Mouse (Mus musculus) lung, adult 2 months (tissue): Measurements from ENCODE around the gene Map3k7. TPM values are rescaled to one million over a fixed set of nuclear protein-coding genes. Genes with fewer than 3 reads are reported as not detected.

Experiments used
- DNase-seq: peaks from one replicate; pipeline ENCODE4 v3.0.0; 2022
- H3K4me1 ChIP-seq: fragments of 200-500 bp; 2 replicates; pipeline ENCODE4 v1.6.1; 2011; ENCODE audit warnings: low read length; ENCODE audit not compliant: control insufficient read depth, insufficient read depth
- H3K4me3 ChIP-seq: fragments of 200-500 bp; replicated peaks from 2 replicates; pipeline ENCODE3; 2011; ENCODE audit warnings: low read depth, mild to moderate bottlenecking, control low read depth, low read length; ENCODE audit errors: extremely low read depth
- CTCF ChIP-seq: fragments of 200-500 bp; IDR thresholded peaks from 2 replicates; pipeline ENCODE4 v1.5.1; 2011; ENCODE audit warnings: mild to moderate bottlenecking, low read length, control low read depth; ENCODE audit not compliant: insufficient read depth
- POLR2A ChIP-seq: fragments of 200-500 bp; IDR thresholded peaks from 2 replicates; pipeline ENCODE4 v1.6.1; 2011; ENCODE audit warnings: low read depth, mild to moderate bottlenecking, control low read depth, low read length, borderline replicate concordance; ENCODE audit errors: extremely low read depth
- WGBS: fragments of 180-500 bp; shearing (Covaris S2); methylation state at CpG from one replicate; pipeline ENCODE4 v1.1.7; 2018; 5-methylcytosine and 5-hydroxymethylcytosine counted together
- polyA plus RNA-seq: library from polyadenylated mRNA; depleted of rRNA; stranded (reverse); fragments of >200 nt; gene quantifications from 2 replicates; pipeline ENCODE4 v1.2.3, GENCODE M21; 2012

Gene Map3k7
- polyA plus RNA-seq, 1 experiment: 44.3 TPM

DNA sequence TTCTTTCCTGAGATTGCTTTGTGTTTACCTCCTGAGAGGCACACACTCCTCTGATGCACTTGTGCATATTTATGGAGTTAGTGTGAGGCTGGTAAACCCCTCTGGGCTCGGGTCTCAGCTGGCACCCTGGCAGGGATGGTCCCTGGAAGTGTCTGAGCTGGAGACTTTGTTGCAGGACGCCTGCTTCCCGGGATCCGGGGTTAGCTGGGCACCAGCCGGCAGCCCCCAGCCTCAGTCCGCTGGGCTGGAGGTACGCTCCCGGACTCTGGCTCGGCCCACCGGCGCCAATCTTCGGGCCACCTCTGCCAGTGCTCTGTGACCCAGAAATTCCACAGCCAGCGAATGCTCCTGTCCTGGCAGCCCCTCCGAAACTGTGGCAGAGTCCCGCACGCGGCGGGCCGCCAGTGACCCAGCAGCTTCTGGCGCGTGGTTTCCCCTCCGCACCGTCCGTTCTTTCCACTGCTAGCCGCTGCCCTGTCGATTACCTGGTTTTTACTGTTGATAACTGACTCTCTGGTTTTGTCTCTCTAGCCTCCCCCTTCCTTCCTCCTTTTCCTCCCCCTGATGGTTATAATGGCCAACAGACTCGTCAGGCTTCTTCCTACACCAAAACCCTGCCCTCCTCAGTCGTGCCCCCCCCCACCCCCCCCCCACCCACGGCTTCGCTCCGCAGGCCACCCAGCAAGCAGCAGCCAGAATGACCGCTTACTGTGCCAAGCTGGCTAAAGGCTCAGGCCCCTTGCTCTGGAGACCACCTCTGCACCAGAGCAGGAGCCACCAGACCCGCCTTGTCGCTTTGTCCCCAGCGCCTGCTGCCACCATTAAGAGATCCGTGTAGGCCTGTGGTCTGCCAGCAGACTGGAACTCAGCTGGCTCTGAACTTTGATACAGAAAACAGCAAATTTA, 26.3 kb upstream of the Map3k7 start:
- WGBS: 3% methylated on average over 36 of the region's 36 CpGs
- TF ChIP-seq CTCF (no peak), POLR2A (no peak)
- Histone ChIP-seq H3K4me3 (no peak overlapping the region), H3K4me1 (peaks cover 5% of the 10 kb centered on the region)
- no peak for DNase-seq

DNA sequence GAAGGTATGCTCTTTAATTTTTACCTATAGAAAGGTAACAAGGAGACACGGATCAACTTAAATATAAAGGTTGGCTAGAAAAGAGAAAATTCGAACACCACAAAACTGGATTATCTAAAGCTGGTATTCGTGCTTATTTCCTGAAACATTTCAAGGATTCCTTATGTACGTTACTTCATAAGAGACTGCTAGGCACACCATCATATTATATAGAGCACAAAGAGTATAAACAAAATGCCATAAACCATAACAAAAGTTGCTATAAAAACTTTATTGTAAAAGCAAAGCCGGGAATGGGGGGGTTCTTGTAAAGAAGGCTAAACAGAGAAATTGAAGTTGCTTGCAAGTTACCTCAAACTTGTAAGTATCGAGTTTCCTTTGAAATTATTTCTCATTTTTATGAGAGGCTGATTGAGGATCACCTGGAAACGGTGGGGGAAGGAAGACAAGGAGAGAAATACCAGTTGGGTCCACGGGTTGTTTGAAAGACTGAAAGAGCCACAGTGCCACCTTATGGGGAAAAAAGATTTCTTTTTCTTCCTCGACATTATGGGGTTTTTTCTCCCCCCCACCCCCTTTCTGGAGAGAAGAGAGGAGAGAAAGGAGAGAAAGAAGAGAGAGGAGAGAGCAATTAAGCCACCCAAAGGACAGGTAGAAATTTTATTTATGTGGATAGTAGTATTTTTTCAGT, 25.3 kb upstream of the Map3k7 start:
- DNase-seq: no peak

DNA sequence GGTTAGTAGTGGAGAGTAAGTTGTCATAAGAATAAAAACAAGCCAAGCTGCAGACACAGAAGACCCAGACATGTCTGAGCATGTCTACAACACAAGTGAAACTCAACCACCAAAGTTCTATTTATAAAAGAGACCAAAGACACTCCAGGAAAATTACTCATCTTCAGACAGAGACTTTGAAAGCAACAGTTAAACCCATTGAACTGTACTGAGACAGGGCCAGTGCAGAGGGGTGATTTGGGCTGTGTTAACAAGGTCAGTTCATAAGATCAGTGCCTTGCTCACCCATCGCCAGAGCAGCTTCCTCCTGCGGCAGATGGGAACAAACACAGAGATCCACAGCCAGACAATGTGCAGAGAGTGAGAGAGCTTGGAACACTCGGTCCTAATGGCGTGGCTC, 22.3 kb upstream of the Map3k7 start:
- DNase-seq: no peak
- TF ChIP-seq POLR2A: no peak
- TF ChIP-seq CTCF: no peak
- Histone ChIP-seq H3K4me3 (no peak overlapping the region), H3K4me1 (peaks cover 5% of the 10 kb centered on the region)
- 30% methylated on average over 4 of the region's 4 CpGs for WGBS

More for the DNA sequence above, 25.3 kb upstream of the Map3k7 start:
- peaks cover 5% of the 10 kb centered on the region for H3K4me1 ChIP-seq
- TF ChIP-seq CTCF: no peak
- TF ChIP-seq POLR2A: no peak
- no peak overlapping the region for H3K4me3 ChIP-seq
- WGBS: 27% methylated on average over 9 of the region's 9 CpGs

DNA sequence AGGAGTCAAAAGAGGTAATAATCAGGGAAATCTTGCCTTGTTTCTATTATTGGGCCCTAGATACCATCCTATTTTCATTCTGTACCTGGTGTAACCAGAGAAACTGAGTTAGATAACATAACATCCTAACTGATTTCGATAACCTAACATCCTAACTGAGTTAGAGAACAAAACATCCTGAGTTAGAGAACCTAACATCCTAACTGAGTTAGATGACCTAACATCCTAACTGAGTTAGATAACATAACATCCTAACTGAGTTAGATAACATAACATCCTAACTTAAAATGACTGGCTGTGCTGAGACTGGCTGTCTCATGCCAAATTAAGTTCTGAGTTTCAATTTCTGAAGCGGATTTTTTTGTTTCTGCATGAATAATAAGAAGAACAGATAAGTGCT, 20.9 kb upstream of the Map3k7 start:
- TF ChIP-seq POLR2A (no peak), CTCF (no peak)
- no peak overlapping the region for H3K4me3 ChIP-seq
- 84% methylated on average over 2 of the region's 2 CpGs for WGBS
- H3K4me1 ChIP-seq: no peaks in the 10 kb centered on the region; the same call in 1 of the 2 replicates
- DNase-seq: no peak

DNA sequence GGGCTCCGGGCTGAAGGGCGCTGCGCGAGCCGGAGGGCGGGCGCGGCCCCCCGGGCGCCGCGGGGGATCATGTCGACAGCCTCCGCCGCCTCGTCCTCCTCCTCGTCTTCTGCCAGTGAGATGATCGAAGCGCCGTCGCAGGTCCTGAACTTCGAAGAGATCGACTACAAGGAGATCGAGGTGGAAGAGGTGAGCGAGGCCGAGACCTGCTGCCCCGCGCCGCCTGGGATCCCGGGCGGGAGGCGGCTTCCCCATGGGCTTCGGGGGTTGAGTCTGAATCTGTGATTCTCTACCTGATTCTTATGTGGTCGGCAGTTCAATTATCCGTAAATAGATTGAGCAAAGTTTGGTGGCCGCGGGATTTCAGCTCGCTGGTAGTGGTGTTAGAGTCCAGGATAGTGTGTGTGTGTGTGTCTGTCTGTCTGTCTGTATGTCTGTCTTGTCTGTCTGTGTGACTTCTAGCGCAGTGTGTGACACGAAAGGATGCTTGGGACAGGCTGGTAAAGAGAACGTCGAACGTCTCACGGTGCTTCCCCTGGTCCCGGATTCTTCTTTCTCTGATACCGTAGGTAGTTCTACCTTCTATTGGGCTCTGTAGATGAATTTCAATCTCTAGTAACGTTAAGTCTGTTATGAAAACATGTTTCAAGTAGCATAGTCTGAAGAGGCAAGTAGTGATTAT, 438 bp downstream of the Map3k7 start:
- DNase-seq: no peak
- Histone ChIP-seq H3K4me1 (peaks cover 5% of the 10 kb centered on the region), H3K4me3 (peak overlapping the region; percentile 88)
- TF ChIP-seq CTCF (no peak), POLR2A (no peak)
- WGBS: under 1% methylated on average over 46 of the region's 47 CpGs

DNA sequence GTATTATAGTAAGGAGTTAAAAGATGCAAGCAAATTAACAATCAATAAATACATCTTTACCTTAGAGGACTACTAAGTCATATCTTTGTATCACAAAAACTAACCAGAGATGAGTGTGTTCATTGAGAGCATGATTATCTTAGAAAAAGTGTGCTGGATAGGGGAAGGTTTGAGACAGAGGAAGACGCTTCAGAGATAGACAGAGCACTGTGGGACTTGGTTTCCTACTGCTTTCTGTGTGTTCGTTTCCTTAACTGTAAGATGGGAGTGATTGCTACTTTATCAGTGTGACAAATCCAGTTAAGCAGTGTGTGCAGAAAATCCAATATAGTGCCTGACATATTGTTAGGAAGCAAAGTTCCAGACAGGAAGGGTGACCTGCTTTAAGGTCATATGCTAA, 1.3 kb downstream of the Map3k7 start:
- TF ChIP-seq CTCF (no peak), POLR2A (no peak)
- peaks cover 5% of the 10 kb centered on the region for H3K4me1 ChIP-seq
- 20% methylated on average over 2 of the region's 2 CpGs for WGBS
- DNase-seq: no peak
- peak overlapping the region; percentile 15 for H3K4me3 ChIP-seq

DNA sequence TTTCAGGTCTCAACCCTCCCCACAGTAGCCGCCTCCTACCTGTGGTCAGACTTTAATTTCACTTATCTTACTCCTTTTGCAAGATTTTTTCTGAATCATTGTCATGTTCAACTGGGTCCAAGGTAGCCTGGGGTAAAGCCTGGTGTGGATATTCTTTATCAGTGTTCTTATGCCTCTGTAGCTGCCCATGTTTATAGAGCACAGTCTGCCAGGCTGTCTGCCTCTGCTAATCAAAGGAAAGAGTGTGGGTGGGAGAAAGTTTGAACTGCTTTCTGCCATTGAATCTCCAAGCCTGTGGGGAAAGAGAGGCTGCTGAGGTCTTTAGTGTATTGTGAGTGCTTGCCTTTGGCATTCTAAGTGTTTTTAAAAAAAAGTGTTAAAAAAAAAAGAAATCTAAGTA, 7.5 kb downstream of the Map3k7 start:
- TF ChIP-seq POLR2A (no peak), CTCF (no peak)
- Histone ChIP-seq H3K4me3 (no peak overlapping the region), H3K4me1 (no peaks in the 10 kb centered on the region)
- no peak for DNase-seq
- WGBS: 79% methylated on average over 1 of the region's 1 CpGs

DNA sequence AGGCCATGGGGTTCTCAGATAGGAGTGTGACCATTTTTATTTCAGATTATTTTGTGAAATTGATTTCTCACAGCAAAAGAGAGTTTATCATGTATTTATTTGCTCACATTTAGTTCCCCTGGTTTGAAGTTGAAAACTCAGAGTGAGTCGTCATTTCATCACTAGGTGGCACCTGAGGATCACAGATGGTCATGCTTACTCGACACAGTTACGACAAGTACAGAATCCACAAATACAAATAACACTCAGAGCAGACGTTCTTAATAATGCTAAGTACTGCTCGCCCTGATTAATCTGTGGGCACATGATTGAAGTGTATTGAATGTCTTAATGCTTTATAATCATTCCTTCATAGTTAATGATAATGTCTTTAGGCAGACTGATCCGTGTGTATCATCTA, 8.3 kb downstream of the Map3k7 start:
- H3K4me3 ChIP-seq: no peak overlapping the region
- TF ChIP-seq CTCF: no peak
- no peak for TF ChIP-seq POLR2A
- whole genome bisulfite sequencing: 37% methylated on average over 6 of the region's 6 CpGs
- DNase-seq: no peak
- H3K4me1 ChIP-seq: no peaks in the 10 kb centered on the region

DNA sequence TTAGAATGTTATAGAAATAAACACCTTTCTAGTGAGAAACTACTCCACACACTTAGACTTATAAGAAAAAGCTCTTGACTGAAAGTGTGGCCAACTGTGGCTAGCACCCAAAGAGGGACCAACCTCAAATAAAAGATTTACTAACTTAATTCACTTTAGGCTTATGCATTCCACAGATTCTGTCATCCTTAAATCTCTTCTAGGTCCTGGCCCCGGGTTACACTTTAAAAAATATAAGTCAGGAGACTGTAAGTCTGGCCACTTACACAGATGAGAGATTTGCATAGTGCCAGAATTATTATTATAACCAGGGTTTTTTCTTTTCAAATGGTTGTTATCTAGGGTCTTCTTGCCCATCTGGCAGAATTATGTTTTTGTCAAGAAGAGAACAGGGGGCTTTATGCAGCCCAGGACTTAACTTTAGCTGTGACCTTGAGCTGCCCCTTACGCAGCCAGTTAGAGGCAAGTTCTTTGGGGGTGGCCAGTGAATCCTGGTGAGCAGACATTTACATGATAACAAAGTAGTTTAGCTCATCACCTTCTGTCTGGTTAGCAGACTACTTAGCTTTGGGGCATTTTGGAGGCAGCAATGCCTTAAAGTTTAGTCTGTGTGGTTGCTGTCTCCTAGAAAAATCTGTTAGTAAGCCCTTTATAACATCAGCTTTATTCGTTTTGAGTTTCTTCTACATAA, 11.5 kb downstream of the Map3k7 start:
- TF ChIP-seq CTCF: no peak
- no peak for TF ChIP-seq POLR2A
- no peak for DNase-seq
- WGBS: 71% methylated on average over 3 of the region's 3 CpGs
- H3K4me3 ChIP-seq: no peak overlapping the region
- no peaks in the 10 kb centered on the region for H3K4me1 ChIP-seq
